Mouse (Mus musculus) bone marrow macrophage, adult 2 months (primary cell): ENCODE measurements around the gene Stk11ip.

ENCODE experiments used
- CTCF ChIP-seq: IDR thresholded peaks from 2 replicates; pipeline ENCODE4 v1.5.1; 2012; ENCODE audit warnings: low read depth, mild to moderate bottlenecking, low read length, moderate library complexity
- POLR2A ChIP-seq: IDR thresholded peaks from 2 replicates; pipeline ENCODE4 v1.6.1; 2012; ENCODE audit warnings: mild to moderate bottlenecking, low read depth, low read length, borderline replicate concordance

DNA sequence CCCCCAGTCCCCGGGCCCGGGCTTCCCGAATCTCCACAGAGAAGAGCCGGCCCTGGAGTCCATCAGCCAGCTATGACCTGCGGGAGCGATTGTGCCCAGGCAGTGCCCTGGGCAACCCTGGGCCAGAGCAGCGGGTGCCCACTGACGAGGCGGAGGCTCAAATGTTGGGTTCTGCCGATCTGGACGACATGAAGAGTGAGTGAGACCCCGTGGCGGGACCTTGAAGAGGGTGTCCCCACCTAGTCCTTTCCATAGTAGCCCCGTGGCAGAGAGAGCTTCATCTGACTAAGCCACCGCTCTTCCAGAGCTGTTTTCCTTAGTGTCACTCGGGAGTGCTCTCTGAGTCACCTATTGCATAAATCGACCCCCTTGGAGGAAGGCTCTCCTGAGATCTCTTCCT, 27.5 kb downstream of the Stk11ip start:
- no peak for TF ChIP-seq CTCF
- no peak for TF ChIP-seq POLR2A
